Mouse (Mus musculus) midbrain, postnatal 0 days (tissue): ENCODE results near the gene Ist1. TPM values are rescaled to one million over a fixed set of nuclear protein-coding genes. Genes with fewer than 3 reads are reported as not detected.
A peak's percentile ranks its signal among the peaks of the same experiment; 100 is the strongest.

ENCODE experiments used
- ATAC-seq: fragments of 200-750 bp; cut with Nextera tagmentation; 2 replicates; pipeline ENCODE4 v1.8.0; 2017; ENCODE audit warnings: moderate number of reproducible peaks, mild to moderate bottlenecking, moderate TSS enrichment, moderate library complexity; ENCODE audit not compliant: low FRiP score
- DNase-seq: peaks from one replicate; pipeline ENCODE4 v3.0.0-alpha.2; 2015; ENCODE audit warnings: low spot score
- H3K27ac ChIP-seq: fragments of 300-500 bp; sonication (generic); 2 replicates; pipeline ENCODE4 v1.5.1; 2014; ENCODE audit warnings: low read depth, mild to moderate bottlenecking, low read length, mixed read lengths
- H3K27me3 ChIP-seq: fragments of 300-500 bp; sonication (generic); 2 replicates; pipeline ENCODE4 v1.6.1; 2014; ENCODE audit warnings: low read length, control low read depth, mixed read lengths; ENCODE audit not compliant: insufficient read depth
- H3K36me3 ChIP-seq: fragments of 300-500 bp; sonication (generic); 2 replicates; pipeline ENCODE4 v1.6.1; 2014; ENCODE audit warnings: low read length, control low read depth, mixed read lengths; ENCODE audit not compliant: insufficient read depth
- H3K4me1 ChIP-seq: fragments of 300-500 bp; sonication (generic); 2 replicates; pipeline ENCODE4 v1.6.1; 2014; ENCODE audit warnings: mild to moderate bottlenecking, control low read depth, antibody characterized with exemption, low read length, mixed read lengths; ENCODE audit not compliant: insufficient read depth
- H3K4me2 ChIP-seq: fragments of 300-500 bp; sonication (generic); 2 replicates; pipeline ENCODE4 v1.6.1; 2014; ENCODE audit warnings: low read depth, mild to moderate bottlenecking, low read length, mixed read lengths; ENCODE audit not compliant: poor library complexity, severe bottlenecking
- H3K4me3 ChIP-seq: fragments of 300-500 bp; sonication (generic); 2 replicates; pipeline ENCODE4 v1.5.1; 2014; ENCODE audit warnings: low read depth, mild to moderate bottlenecking, low read length, moderate library complexity
- H3K9ac ChIP-seq: fragments of 300-500 bp; sonication (generic); replicated peaks from 2 replicates; pipeline ENCODE4 v1.6.1; 2014; ENCODE audit warnings: mild to moderate bottlenecking, low read length, moderate library complexity, mixed read lengths; ENCODE audit not compliant: poor library complexity, severe bottlenecking
- H3K9me3 ChIP-seq: fragments of 300-500 bp; sonication (generic); 2 replicates; pipeline ENCODE4 v1.6.1; 2016; ENCODE audit warnings: low read length, control low read depth
- CTCF ChIP-seq: IDR thresholded peaks from 2 replicates; pipeline ENCODE4 v1.5.1; 2016; ENCODE audit warnings: antibody characterized with exemption, mild to moderate bottlenecking
- WGBS: fragments of 180-500 bp; shearing (Covaris S2); extraction: QIAGEN DNeasy Blood & Tissue Kit; methylation state at CpG from one replicate; pipeline ENCODE4 v1.1.7; 2014; 5-methylcytosine and 5-hydroxymethylcytosine counted together
- polyA plus RNA-seq: library from polyadenylated mRNA; unstranded; fragments of >200 nt; fragmentation: Nextera tagmentation; extraction: Ambion mirVana; gene quantifications from 2 replicates; pipeline ENCODE4 v1.2.1, GENCODE M21; 2015
- total RNA-seq: library from RNA; depleted of rRNA; stranded (reverse); fragments of >200 nt; gene quantifications from 2 replicates; pipeline ENCODE4 v1.2.3, GENCODE M21; 2014

Ist1 gene
- total and polyA plus RNA-seq, 2 experiments from 2014 or later = 96.1 to 109 TPM

DNA sequence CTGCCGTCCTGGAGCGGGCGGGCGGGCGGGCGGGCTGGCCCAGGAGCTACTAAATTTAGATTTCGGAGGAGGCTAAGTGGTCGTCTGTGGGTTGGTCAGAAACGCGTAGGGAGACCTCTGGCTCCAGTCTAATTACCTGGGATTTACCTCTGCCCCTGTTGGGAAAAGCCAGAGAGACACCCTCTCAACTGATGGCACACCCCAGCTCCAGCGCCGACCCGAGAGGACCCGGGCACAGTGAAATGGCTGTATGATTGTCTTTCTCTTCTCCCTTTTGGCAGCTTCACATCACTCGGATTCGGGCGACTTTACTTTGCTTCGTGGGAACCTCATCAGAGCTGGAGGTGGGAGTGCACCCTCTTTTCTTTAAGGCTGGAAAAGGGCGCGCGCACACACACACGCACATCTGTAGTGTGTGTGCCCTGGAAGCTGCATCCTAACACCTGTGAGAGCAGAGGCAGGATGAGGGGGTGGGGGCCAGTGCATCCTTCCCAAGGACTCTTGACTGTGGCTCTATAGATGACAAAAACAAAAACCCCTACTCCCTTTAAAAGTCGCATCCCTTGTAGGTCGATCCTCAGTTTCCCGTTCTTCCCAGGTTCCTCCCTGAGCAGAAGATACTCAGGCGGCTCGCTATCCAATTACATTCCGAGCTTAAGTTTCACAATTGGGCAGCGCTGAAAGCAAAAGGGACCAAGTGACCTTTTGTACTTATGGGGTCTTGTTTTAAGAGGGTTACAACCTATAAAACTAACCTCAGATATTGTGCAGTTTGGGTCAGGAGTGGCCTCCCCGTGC is 13.2 kb upstream of the Ist1 start:
- peak; percentile 12 for DNase-seq
- no peak for TF ChIP-seq CTCF
- H3K4me1 ChIP-seq = no peaks in the 10 kb centered on the region
- 2% methylated on average over 24 of the region's 30 CpGs for WGBS
- H3K27me3 ChIP-seq = 0 out of 2 replicates have a peak, but pooled peaks cover 2% of the 10 kb centered on the region
- H3K4me2 ChIP-seq = peak overlapping the region; percentile 78
- peaks cover 28% of the 10 kb centered on the region for H3K36me3 ChIP-seq
- H3K9me3 ChIP-seq = no peaks in the 10 kb centered on the region
- H3K4me3 ChIP-seq = peak overlapping the region; percentile 81
- peak overlapping the region; percentile 92 for H3K9ac ChIP-seq
- H3K27ac ChIP-seq = peak overlapping the region; percentile 94
- peak; percentile 32 for ATAC-seq

DNA sequence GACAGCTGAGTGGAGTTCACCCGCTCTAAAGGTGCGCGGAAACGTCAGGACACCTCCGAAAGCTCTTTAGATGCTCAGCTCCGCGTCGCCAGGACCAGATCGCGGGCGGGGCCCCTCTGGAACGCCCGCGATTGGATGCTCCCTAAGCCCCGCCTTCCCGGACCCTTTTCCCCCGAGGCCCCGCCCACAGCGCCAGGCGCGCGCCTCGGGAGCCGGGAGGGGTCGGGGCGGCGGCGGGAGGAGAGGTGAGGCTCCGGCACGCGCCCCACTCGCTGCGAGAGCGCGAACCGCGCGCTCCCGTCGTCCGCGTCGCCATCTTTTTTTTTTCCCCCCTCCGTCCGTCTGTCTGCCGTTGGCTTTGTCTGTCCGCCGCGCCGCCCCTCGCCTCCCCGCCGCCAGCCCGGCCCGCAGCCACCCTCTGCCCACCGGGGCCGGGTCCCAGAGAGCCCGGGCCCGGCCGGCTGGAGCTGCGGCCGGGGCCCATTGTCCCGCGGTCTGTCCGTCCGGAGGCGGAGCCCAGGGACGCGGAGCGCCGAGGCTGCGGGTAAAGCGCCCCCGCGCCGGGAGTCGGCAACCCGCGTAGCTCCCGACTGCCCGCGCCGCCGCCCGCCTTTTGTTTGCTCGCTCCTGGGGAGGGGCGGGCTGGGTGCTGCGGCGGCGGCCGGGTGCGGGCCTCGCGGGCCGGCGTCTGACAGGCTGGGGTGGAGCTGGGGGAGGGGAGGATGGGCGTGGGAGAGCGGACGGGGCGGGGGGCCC is 12.4 kb upstream of the Ist1 start, which contains the start of gene Zfp821:
TSS of gene Zfp821 (plus strand) at position 227 of the 756 bp plus-strand sequence.
- H3K27ac ChIP-seq = peak within 1 kb of the TSS; percentile 94
- peak within 1 kb of the TSS; percentile 81 for H3K4me3 ChIP-seq
- peak within 1 kb of the TSS; percentile 78 for H3K4me2 ChIP-seq
- H3K36me3 ChIP-seq = peaks cover 22% of the 10 kb centered on the region
- TF ChIP-seq CTCF = no peak
- H3K9ac ChIP-seq = peak within 1 kb of the TSS; percentile 92
- peak; percentile 90 for ATAC-seq
- no peaks in the 10 kb centered on the region for H3K9me3 ChIP-seq
- no peaks in the 10 kb centered on the region for H3K4me1 ChIP-seq
- 0 out of 2 replicates have a peak, but pooled peaks cover 2% of the 10 kb centered on the region for H3K27me3 ChIP-seq
- DNase-seq = peak; percentile 96
- WGBS = 1% methylated on average over 34 of the region's 100 CpGs

DNA sequence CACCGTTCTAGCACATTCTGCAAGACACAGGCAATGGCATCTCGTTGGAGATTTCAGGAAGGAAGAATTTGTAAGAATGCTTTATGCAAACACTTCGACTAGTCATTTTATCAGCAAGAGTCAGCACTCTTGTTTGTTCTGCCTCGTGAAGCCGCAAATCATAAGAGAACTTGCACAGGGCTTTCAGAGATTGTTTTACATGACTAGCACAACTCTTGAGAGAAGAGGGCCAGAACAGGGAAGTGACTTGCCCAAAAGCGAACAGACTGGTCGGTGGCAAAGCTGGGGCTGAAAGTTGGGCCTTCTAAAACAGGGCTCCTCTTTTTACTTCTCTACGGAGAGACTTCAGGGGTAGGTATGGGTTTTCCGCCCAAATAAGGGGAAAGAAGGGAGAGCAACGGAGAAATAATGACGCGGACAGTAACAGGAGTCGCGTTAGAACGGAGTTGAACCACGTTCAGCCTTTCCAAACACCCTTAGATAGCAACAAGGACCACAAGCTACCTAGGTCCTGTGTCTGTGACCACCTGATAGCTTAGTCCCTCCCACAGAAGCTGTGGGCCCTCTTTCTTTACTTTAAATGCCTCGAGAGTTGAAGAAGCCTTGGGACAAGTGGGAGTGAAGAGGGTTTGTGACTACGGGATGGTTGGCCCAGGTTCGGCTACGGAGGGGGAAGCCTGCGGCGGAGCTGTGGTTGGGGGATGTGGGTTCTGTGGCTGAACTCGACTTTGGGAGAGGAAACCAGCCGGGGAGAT is 11.7 kb upstream of the Ist1 start:
- ATAC-seq = no peak; the same call in 1 of the 2 replicates
- Histone ChIP-seq H3K4me1 (no peaks in the 10 kb centered on the region), H3K4me3 (peak overlapping the region; percentile 81), H3K4me2 (peak overlapping the region; percentile 78), H3K27me3 (0 out of 2 replicates have a peak, but pooled peaks cover 2% of the 10 kb centered on the region), H3K27ac (no peak overlapping the region), H3K9ac (peak overlapping the region; percentile 92), H3K9me3 (no peaks in the 10 kb centered on the region), H3K36me3 (peaks cover 16% of the 10 kb centered on the region)
- 13% methylated on average over 24 of the region's 24 CpGs for WGBS
- no peak for DNase-seq
- TF ChIP-seq CTCF = no peak

- H3K4me1 ChIP-seq = peaks cover 6% of the 10 kb centered on the region
- H3K27me3 ChIP-seq = 0 out of 2 replicates have a peak, but pooled peaks cover 2% of the 10 kb centered on the region
- H3K36me3 ChIP-seq = no peaks in the 10 kb centered on the region
- no peaks in the 10 kb centered on the region for H3K9me3 ChIP-seq
- H3K9ac ChIP-seq = no peak overlapping the region
- DNase-seq = no peak
- no peak overlapping the region for H3K4me3 ChIP-seq
- no peak for TF ChIP-seq CTCF
- no peak overlapping the region for H3K4me2 ChIP-seq
- WGBS = 84% methylated on average over 3 of the region's 3 CpGs
- ATAC-seq = no peak
- H3K27ac ChIP-seq = no peak overlapping the region
These were observed 5.4 kb upstream of the Ist1 start for GRCm38 (mm10) chr8:109698477-109698876.

GRCm38 (mm10) chr8:109697754-109698153 is 4.7 kb upstream of the Ist1 start:
- ATAC-seq (no peak), DNase-seq (no peak)
- no peak for TF ChIP-seq CTCF
- no peak overlapping the region for H3K4me3 ChIP-seq
- H3K4me1 ChIP-seq = peaks cover 6% of the 10 kb centered on the region
- H3K9me3 ChIP-seq = no peaks in the 10 kb centered on the region
- H3K9ac ChIP-seq = no peak overlapping the region
- H3K27ac ChIP-seq = no peak overlapping the region
- WGBS = 73% methylated on average over 1 of the region's 1 CpGs
- no peaks in the 10 kb centered on the region for H3K36me3 ChIP-seq
- 0 out of 2 replicates have a peak, but pooled peaks cover 2% of the 10 kb centered on the region for H3K27me3 ChIP-seq
- H3K4me2 ChIP-seq = no peak overlapping the region
